Comparison of ENCODE assay signal across 24 mouse cellular contexts in the genomic region with DNA sequence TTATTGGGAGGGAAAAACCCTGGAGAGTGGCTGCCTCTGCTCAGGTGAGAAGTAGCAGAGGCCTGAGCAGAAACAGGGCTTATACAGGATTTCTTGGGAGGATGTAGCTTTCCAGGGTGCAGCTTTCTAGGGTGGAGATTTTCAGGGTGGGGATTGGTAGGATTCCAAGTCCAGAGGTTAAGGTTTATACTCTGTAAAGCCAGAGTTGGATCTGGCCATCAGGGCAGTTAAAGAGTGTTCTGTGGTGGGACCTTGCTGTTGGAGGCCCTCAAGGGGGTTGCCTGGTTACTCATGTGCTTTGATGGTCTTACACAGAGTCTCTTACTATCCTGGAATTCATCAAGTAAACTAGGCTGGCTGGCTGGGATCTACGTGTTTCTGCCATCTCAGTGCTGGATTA. TPM values are rescaled to one million over a fixed set of nuclear protein-coding genes. Genes with fewer than 3 reads are reported as not detected.
DNase-seq lines count a peak whose midpoint lies in the region; ATAC-seq and TF ChIP-seq lines count a peak whose summit lies in the region.
"Had no signal": no experiment of that assay in that cellular context is flagged by ENCODE, and none has a peak within 500 bp of the region (broad histone marks: within the 10 kb centered on the region; RNA-seq: fewer than 3 reads in every experiment).

No protein-coding gene starts in this region.

- H3K79me2 ChIP-seq in CH12.LX (replicated peaks; ENCODE audit: control insufficient read depth, extremely low read depth, insufficient read depth, poor library complexity, severe bottlenecking) = peaks cover 30% of the 10 kb centered on the region

- no peak for TF ChIP-seq POLR2A in CH12.LX (IDR thresholded peaks at IDR 0.05; ENCODE audit: low read depth, low read length)

- 42% methylated on average over 1 of the region's 1 CpGs for WGBS in large intestine, adult 2 months

- no peak overlapping the region for H3K4me3 ChIP-seq in CH12.LX (replicated peaks in 1 of 3; ENCODE audit: low read depth in 2 of 3, low read length in 2 of 3, poor library complexity in 1 of 3)
- H3K4me3 ChIP-seq: embryonic facial prominence, embryonic 12.5 days; embryonic facial prominence, embryonic 15.5 days; forebrain, embryonic 13.5 days; hindbrain, embryonic 12.5 days; hindbrain, embryonic 15.5 days had no signal

- no peak for ATAC-seq in monocyte, adult 5-6 weeks (replicated peaks; ENCODE audit: insufficient number of reproducible peaks, low FRiP score, low TSS enrichment, poor library complexity, severe bottlenecking)
- ATAC-seq: forebrain, embryonic 13.5 days; forebrain, embryonic 16.5 days; Patski had no signal

- no peaks in the 10 kb centered on the region for H3K27me3 ChIP-seq in CH12.LX (replicated peaks)
- H3K27me3 ChIP-seq: embryonic facial prominence, embryonic 12.5 days; embryonic facial prominence, embryonic 15.5 days; forebrain, embryonic 13.5 days; hindbrain, embryonic 12.5 days; hindbrain, embryonic 15.5 days; Patski had no signal

- intact Hi-C loops in gastrocnemius, postnatal 36 days (cut with DNase I) = no loop called here

- peaks cover 4 to 22% of the 10 kb centered on the region in 2 experiments for H3K36me3 ChIP-seq in CH12.LX (replicated peaks in 1 of 2; ENCODE audit: control insufficient read depth in 1 of 2, insufficient read depth in 1 of 2, low read length in 1 of 2)
- H3K36me3 ChIP-seq: embryonic facial prominence, embryonic 12.5 days; embryonic facial prominence, embryonic 15.5 days; G1E; hindbrain, embryonic 12.5 days; hindbrain, embryonic 15.5 days had no signal

- in situ Hi-C loops in CH12.LX (cut with MboI; ENCODE audit: low pct_ligation_motif_present, low pct_unique_long_range_greater_than_20kb, low sequenced_read_pairs) = loop anchor here (25.0 kb wide), 1 partner anchor 245 kb away; the partner anchor contains the start of gene Ptch1

- no peak overlapping the region for H3K9ac ChIP-seq in CH12.LX (ENCODE audit: insufficient read depth, low read depth)
- H3K9ac ChIP-seq: embryonic facial prominence, embryonic 12.5 days; embryonic facial prominence, embryonic 15.5 days; forebrain, embryonic 13.5 days; hindbrain, embryonic 12.5 days; hindbrain, embryonic 15.5 days had no signal

- peaks cover 11 to 83% of the 10 kb centered on the region in 2 experiments; a peak in 3 of 4 replicates for H3K4me1 ChIP-seq in CH12.LX (ENCODE audit: control insufficient read depth in 1 of 2, insufficient read depth in 2 of 2)
- H3K4me1 ChIP-seq: embryonic facial prominence, embryonic 15.5 days; forebrain, embryonic 13.5 days; hindbrain, embryonic 12.5 days; hindbrain, embryonic 15.5 days had no signal

- TF ChIP-seq CTCF in CH12.LX (conservative IDR thresholded peaks at IDR 0.05 in 1 of 2, IDR thresholded peaks at IDR 0.05 in 1 of 2; ENCODE audit: low read depth in 2 of 2, low read length in 2 of 2) = no peak

- H3K4me2 ChIP-seq in CH12.LX (ENCODE audit: insufficient read depth, low read depth, poor library complexity, severe bottlenecking) = no peak overlapping the region
- H3K4me2 ChIP-seq: embryonic facial prominence, embryonic 12.5 days; embryonic facial prominence, embryonic 15.5 days; forebrain, embryonic 13.5 days; heart, embryonic 11.5 days; hindbrain, embryonic 12.5 days; hindbrain, embryonic 15.5 days had no signal

- dilution Hi-C loops in CH12.LX (cut with MboI; ENCODE audit: extremely low pct_ligation_motif_present, extremely low pct_unique_long_range_greater_than_20kb, low sequenced_read_pairs) = no loop called here

- no peaks in the 10 kb centered on the region for H3K9me3 ChIP-seq in CH12.LX (replicated peaks; ENCODE audit: low read length)
- H3K9me3 ChIP-seq: embryonic facial prominence, embryonic 12.5 days; embryonic facial prominence, embryonic 15.5 days; forebrain, embryonic 13.5 days; G1E; hindbrain, embryonic 12.5 days; hindbrain, embryonic 15.5 days had no signal

- peak overlapping the region; percentile 57 for H3K27ac ChIP-seq in CH12.LX (ENCODE audit: insufficient read depth, low read depth)
- H3K27ac ChIP-seq: embryonic facial prominence, embryonic 12.5 days; embryonic facial prominence, embryonic 15.5 days; forebrain, embryonic 13.5 days; hindbrain, embryonic 12.5 days; hindbrain, embryonic 15.5 days had no signal

- peak; percentile 17 for DNase-seq in thymus, postnatal 14 days
- no peak for DNase-seq in thymus, adult 18-20 months
- no peak for DNase-seq in CH12.LX (ENCODE audit: extremely low read depth)
- peak; percentile 50 for DNase-seq in large intestine, adult 2 months (ENCODE audit: low read depth, low spot score)
- DNase-seq in yolk sac, embryonic 10.5 days (ENCODE audit: low spot score) = peak; percentile 9
- DNase-seq in gastrocnemius, postnatal 36 days = no peak
- DNase-seq: adrenal gland, adult 2 months; adrenal gland, postnatal 14 days; cerebellum, adult 11 months; cerebellum, adult 2 months; cerebellum, adult 9-11 months; cerebellum, postnatal 25 days; gastrocnemius, postnatal 10 days; heart, adult 11 months had no signal

- no peak for TF ChIP-seq EP300 in CH12.LX (IDR thresholded peaks at IDR 0.05; ENCODE audit: low read length)

- no peak for TF ChIP-seq RAD21 in CH12.LX (IDR thresholded peaks at IDR 0.05; ENCODE audit: low read depth, low read length)

TF ChIP-seq in CH12.LX, 34 proteins besides CTCF, POLR2A, EP300 and RAD21:
- TF ChIP-seq CHD1 (IDR thresholded peaks at IDR 0.05; ENCODE audit: low read depth, low read length) (no peak), ETS1 (conservative IDR thresholded peaks at IDR 0.05; ENCODE audit: low read depth, low read length) (no peak), SMC3 (IDR thresholded peaks at IDR 0.05; ENCODE audit: low read depth, low read length) (no peak)
TF ChIP-seq in CH12.LX: peak in this region for 0.

RNA-seq across cellular contexts. Expression of gene Ercc6l2, which starts 7.8 kb away (rescaled TPM):
- total RNA-seq in CH12.LX (2012; rRNA removed) = 44.3 and 45.5 TPM in 2 replicates
- 97.0 and 109 TPM in 2 replicates for total RNA-seq in CH12.LX (2014; rRNA removed)
- 62.5 and 63.1 TPM in 2 replicates for polyA plus RNA-seq in CH12.LX (2012; ENCODE audit: insufficient read length, low read depth)
- 2.0 and 3.8 TPM in 2 replicates for polyA plus RNA-seq in large intestine, adult 2 months (2012; rRNA removed)
- total RNA-seq in gastrocnemius, postnatal 36 days (2021) = 10 to 100 TPM; 13.5 to 14.9 TPM
- 8.7 to 24.8 TPM (median 10.1 TPM) in 3 replicates for total RNA-seq in monocyte, adult 5-6 weeks (2017)

Comparison
In these comparisons a context has a peak if more than half of its experiments do, and no peak if none do; other contexts are left out.
1. DNase-seq: peak in thymus, postnatal 14 days (single experiment), large intestine, adult 2 months (single experiment) and yolk sac, embryonic 10.5 days (single experiment); none in thymus, adult 18-20 months (0 of 2), CH12.LX (single experiment) and gastrocnemius, postnatal 36 days (0 of 2).